Mouse (Mus musculus): ENCODE measurements at regions not wholly inside any gene's neighbourhood (a gene's known extent, or its start where the extent isn't known, plus 50 kb on each side); places are given as distances from the start of the nearest gene placed in this dataset.

DNA sequence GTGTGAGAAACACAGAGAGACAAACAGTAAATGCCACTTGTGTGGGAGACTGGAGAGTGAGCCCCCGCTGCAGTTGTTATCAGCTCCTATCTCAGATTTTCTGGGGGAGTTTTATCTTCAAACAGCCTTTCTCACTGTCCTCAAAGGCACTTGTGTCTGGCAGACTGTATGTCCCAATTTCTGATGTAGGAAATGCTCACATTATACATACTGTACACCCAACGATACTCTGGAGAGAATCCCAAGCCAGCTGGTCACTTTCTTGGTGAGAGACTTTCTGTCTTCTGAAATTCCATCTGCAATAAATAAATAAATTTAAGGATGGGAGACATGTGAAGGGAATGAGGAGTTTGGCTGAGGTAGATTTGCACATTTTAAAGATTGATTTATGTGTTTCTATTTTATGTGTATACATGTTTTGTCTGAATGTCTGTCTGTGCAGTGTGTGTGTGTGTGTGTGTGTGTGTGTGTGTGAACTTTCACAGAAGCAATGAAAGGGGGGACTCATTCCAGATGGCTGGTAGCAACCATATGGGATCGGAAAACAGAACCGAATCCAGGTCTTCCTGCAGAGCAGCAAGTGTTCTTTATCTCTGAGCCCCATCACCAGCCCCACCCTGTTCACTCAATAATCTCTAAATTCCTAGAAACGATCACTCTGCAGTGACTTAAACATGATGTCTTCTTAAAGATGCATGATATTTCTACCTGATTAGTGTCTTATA, 226.8 kb upstream of the Xylt1 start:
- WGBS = 76% methylated on average over 5 of the region's 5 CpGs
- Histone ChIP-seq H3K4me3 (replicated peaks; ENCODE audit: control insufficient read depth, low read depth, low read length) (no peak overlapping the region), H3K4me1 (ENCODE audit: control insufficient read depth, insufficient read depth, low read length) (no peaks in the 10 kb centered on the region), H3K27ac (ENCODE audit: control insufficient read depth, insufficient read depth, low read depth, low read length, poor library complexity) (no peak overlapping the region)
- TF ChIP-seq CTCF (IDR thresholded peaks at IDR 0.05; ENCODE audit: control insufficient read depth, insufficient read depth, low read length) (no peak), POLR2A (IDR thresholded peaks at IDR 0.05; ENCODE audit: borderline replicate concordance, control insufficient read depth, low read depth, low read length) (no peak)

GRCm38 (mm10) chr7:117161193-117161908, 219.4 kb upstream of the Xylt1 start:
- H3K4me1 ChIP-seq (ENCODE audit: control insufficient read depth, insufficient read depth, low read length) = no peaks in the 10 kb centered on the region
- H3K4me3 ChIP-seq (replicated peaks; ENCODE audit: control insufficient read depth, low read depth, low read length) = no peak overlapping the region
- no peak overlapping the region for H3K27ac ChIP-seq (ENCODE audit: control insufficient read depth, insufficient read depth, low read depth, low read length, poor library complexity)
- TF ChIP-seq POLR2A (IDR thresholded peaks at IDR 0.05; ENCODE audit: borderline replicate concordance, control insufficient read depth, low read depth, low read length) = no peak
- TF ChIP-seq CTCF (IDR thresholded peaks at IDR 0.05; ENCODE audit: control insufficient read depth, insufficient read depth, low read length) = no peak
- WGBS = 35% methylated on average over 3 of the region's 3 CpGs

GRCm38 (mm10) chr7:117174811-117175422, 205.9 kb upstream of the Xylt1 start:
- no peak for TF ChIP-seq CTCF (IDR thresholded peaks at IDR 0.05; ENCODE audit: control insufficient read depth, insufficient read depth, low read length)
- TF ChIP-seq POLR2A (IDR thresholded peaks at IDR 0.05; ENCODE audit: borderline replicate concordance, control insufficient read depth, low read depth, low read length) = no peak
- WGBS = 67% methylated on average over 8 of the region's 8 CpGs
- H3K4me3 ChIP-seq (replicated peaks; ENCODE audit: control insufficient read depth, low read depth, low read length) = no peak overlapping the region
- no peaks in the 10 kb centered on the region for H3K4me1 ChIP-seq (ENCODE audit: control insufficient read depth, insufficient read depth, low read length)
- H3K27ac ChIP-seq (ENCODE audit: control insufficient read depth, insufficient read depth, low read depth, low read length, poor library complexity) = no peak overlapping the region

GRCm38 (mm10) chr7:117184011-117184410, 196.8 kb upstream of the Xylt1 start:
- H3K4me3 ChIP-seq (replicated peaks; ENCODE audit: control insufficient read depth, low read depth, low read length) = no peak overlapping the region
- no peaks in the 10 kb centered on the region for H3K4me1 ChIP-seq (ENCODE audit: control insufficient read depth, insufficient read depth, low read length)
- no peak overlapping the region for H3K27ac ChIP-seq (ENCODE audit: control insufficient read depth, insufficient read depth, low read depth, low read length, poor library complexity)
- 27% methylated on average over 1 of the region's 1 CpGs for WGBS
- TF ChIP-seq CTCF (IDR thresholded peaks at IDR 0.05; ENCODE audit: control insufficient read depth, insufficient read depth, low read length) (no peak), POLR2A (IDR thresholded peaks at IDR 0.05; ENCODE audit: borderline replicate concordance, control insufficient read depth, low read depth, low read length) (no peak)

- Histone ChIP-seq H3K27ac (ENCODE audit: control insufficient read depth, insufficient read depth, low read depth, low read length, poor library complexity) (no peak overlapping the region), H3K4me1 (ENCODE audit: control insufficient read depth, insufficient read depth, low read length) (no peaks in the 10 kb centered on the region; the same call in 1 of the 2 replicates), H3K4me3 (replicated peaks; ENCODE audit: control insufficient read depth, low read depth, low read length) (no peak overlapping the region)
- 81% methylated on average over 1 of the region's 1 CpGs for WGBS
- TF ChIP-seq CTCF (IDR thresholded peaks at IDR 0.05; ENCODE audit: control insufficient read depth, insufficient read depth, low read length) = no peak
Measured at GRCm38 (mm10) chr7:117185891-117186290, 194.9 kb upstream of the Xylt1 start.

- H3K27ac ChIP-seq (ENCODE audit: control insufficient read depth, insufficient read depth, low read depth, low read length, poor library complexity) = no peak overlapping the region
- TF ChIP-seq POLR2A (IDR thresholded peaks at IDR 0.05; ENCODE audit: borderline replicate concordance, control insufficient read depth, low read depth, low read length) (no peak), CTCF (IDR thresholded peaks at IDR 0.05; ENCODE audit: control insufficient read depth, insufficient read depth, low read length) (no peak)
- no peak overlapping the region for H3K4me3 ChIP-seq (replicated peaks; ENCODE audit: control insufficient read depth, low read depth, low read length)
- no peaks in the 10 kb centered on the region for H3K4me1 ChIP-seq (ENCODE audit: control insufficient read depth, insufficient read depth, low read length)
- WGBS = 55% methylated on average over 3 of the region's 3 CpGs
Measured at GRCm38 (mm10) chr7:117196611-117197010, 184.2 kb upstream of the Xylt1 start.

DNA sequence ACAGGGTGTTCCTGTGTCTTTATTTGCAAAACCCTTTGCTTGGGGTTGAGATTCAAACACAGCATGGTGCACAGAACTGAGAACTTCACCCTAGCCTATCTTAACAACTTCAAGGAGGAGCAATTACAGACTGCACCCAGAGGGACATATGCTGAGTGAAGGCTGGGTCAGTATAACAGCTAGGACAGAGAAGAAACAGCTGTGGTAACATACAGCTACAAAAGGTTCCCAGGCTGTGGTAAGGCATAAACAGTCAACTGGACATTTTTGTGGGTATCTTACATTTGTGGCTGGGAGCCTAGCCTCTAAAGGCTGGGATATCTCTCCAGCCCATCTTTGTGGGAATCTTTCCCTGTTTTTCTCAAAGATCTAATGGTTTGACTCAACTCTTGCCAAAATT, 154.5 kb upstream of the Xylt1 start:
- H3K27ac ChIP-seq (ENCODE audit: control insufficient read depth, insufficient read depth, low read depth, low read length, poor library complexity) = no peak overlapping the region
- TF ChIP-seq POLR2A (IDR thresholded peaks at IDR 0.05; ENCODE audit: borderline replicate concordance, control insufficient read depth, low read depth, low read length) = no peak
- TF ChIP-seq CTCF (IDR thresholded peaks at IDR 0.05; ENCODE audit: control insufficient read depth, insufficient read depth, low read length) = no peak
- H3K4me3 ChIP-seq (replicated peaks; ENCODE audit: control insufficient read depth, low read depth, low read length) = no peak overlapping the region
- no peaks in the 10 kb centered on the region for H3K4me1 ChIP-seq (ENCODE audit: control insufficient read depth, insufficient read depth, low read length)

DNA sequence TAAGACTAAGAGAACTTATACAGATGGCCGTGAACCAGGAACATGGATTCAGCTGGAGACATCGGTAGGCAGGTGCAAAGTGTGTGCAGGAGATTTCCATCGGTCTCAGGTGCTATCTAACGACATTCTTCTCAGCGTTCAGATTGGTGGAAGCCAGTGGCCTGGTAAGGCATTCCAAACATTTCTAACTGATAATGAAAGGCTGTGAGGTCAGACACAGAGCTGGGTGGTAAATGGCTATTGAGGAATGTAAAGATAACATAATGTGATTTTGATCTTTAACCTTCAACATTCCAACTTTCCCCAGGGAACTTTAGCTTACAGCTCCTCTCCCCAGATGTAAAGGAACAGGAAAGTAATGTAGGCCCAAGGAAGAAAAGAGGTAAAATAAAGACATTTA, 151.2 kb upstream of the Xylt1 start:
- no peak overlapping the region for H3K27ac ChIP-seq (ENCODE audit: control insufficient read depth, insufficient read depth, low read depth, low read length, poor library complexity)
- no peaks in the 10 kb centered on the region for H3K4me1 ChIP-seq (ENCODE audit: control insufficient read depth, insufficient read depth, low read length)
- whole genome bisulfite sequencing = 70% methylated on average over 5 of the region's 5 CpGs
- H3K4me3 ChIP-seq (replicated peaks; ENCODE audit: control insufficient read depth, low read depth, low read length) = no peak overlapping the region
- no peak for TF ChIP-seq POLR2A (IDR thresholded peaks at IDR 0.05; ENCODE audit: borderline replicate concordance, control insufficient read depth, low read depth, low read length)
